Mouse (Mus musculus) C2C12 (cell line): ENCODE data around the gene 1700030J22Rik. TPM values are rescaled to one million over a fixed set of nuclear protein-coding genes. Genes with fewer than 3 reads are reported as not detected.

Experiments used
- H3K27me3 ChIP-seq: one replicate; pipeline ENCODE4 v1.6.1; 2011; ENCODE audit not compliant: control insufficient read depth, insufficient read depth, insufficient read length
- H3K36me3 ChIP-seq: one replicate; pipeline ENCODE4 v1.6.1; 2011; ENCODE audit not compliant: control insufficient read depth, insufficient read depth
- H3K4me3 ChIP-seq: one replicate; pipeline ENCODE4 v1.5.1; 2011; ENCODE audit warnings: mild to moderate bottlenecking, control low read depth; ENCODE audit not compliant: poor library complexity, insufficient read depth, severe bottlenecking
- H3K79me2 ChIP-seq: one replicate; pipeline ENCODE4 v1.6.1; 2011; ENCODE audit not compliant: control insufficient read depth, insufficient read depth
- H3K79me3 ChIP-seq: one replicate; pipeline ENCODE4 v1.6.1; 2011; ENCODE audit warnings: low read depth, control low read depth
- H3ac ChIP-seq: one replicate; pipeline ENCODE3; 2011; ENCODE audit warnings: low read depth; ENCODE audit not compliant: control insufficient read depth, insufficient read length
- CEBPB ChIP-seq: IDR thresholded peaks from one replicate; pipeline ENCODE4 v1.6.1; 2011; ENCODE audit warnings: low read depth, mild to moderate bottlenecking, control low read depth, moderate library complexity
- CTCF ChIP-seq: IDR thresholded peaks from one replicate; pipeline ENCODE4 v1.5.1; 2011; ENCODE audit not compliant: control insufficient read depth, insufficient read depth, insufficient read length
- FOSL1 ChIP-seq: IDR thresholded peaks from one replicate; pipeline ENCODE4 v1.8.0; 2011; ENCODE audit warnings: mild to moderate bottlenecking, low read length; ENCODE audit not compliant: poor library complexity, insufficient read depth, severe bottlenecking
- MAX ChIP-seq: IDR thresholded peaks from one replicate; pipeline ENCODE4 v1.6.1; 2011; ENCODE audit warnings: mild to moderate bottlenecking, control low read depth
- MYOD1 ChIP-seq: IDR thresholded peaks from one replicate; pipeline ENCODE4 v1.6.1; 2011; ENCODE audit warnings: low read depth; ENCODE audit not compliant: control insufficient read depth, insufficient read length
- MYOG ChIP-seq: IDR thresholded peaks from one replicate; pipeline ENCODE4 v1.6.1; 2011; ENCODE audit not compliant: control insufficient read depth, insufficient read length; ENCODE audit errors: extremely low read depth
- USF1 ChIP-seq: IDR thresholded peaks from one replicate; pipeline ENCODE4 v1.6.1; 2011; ENCODE audit warnings: low read depth, mild to moderate bottlenecking, control low read depth, moderate library complexity
- polyA plus RNA-seq: library from polyadenylated mRNA; unstranded; fragments of >200 nt; fragmentation: generic; extraction: Trizol; gene quantifications from one replicate; pipeline ENCODE4 v1.2.1, GENCODE M21; 2012; ENCODE audit warnings: missing spikeins

Gene 1700030J22Rik
- polyA plus RNA-seq, 1 experiment: 0.69 TPM

DNA sequence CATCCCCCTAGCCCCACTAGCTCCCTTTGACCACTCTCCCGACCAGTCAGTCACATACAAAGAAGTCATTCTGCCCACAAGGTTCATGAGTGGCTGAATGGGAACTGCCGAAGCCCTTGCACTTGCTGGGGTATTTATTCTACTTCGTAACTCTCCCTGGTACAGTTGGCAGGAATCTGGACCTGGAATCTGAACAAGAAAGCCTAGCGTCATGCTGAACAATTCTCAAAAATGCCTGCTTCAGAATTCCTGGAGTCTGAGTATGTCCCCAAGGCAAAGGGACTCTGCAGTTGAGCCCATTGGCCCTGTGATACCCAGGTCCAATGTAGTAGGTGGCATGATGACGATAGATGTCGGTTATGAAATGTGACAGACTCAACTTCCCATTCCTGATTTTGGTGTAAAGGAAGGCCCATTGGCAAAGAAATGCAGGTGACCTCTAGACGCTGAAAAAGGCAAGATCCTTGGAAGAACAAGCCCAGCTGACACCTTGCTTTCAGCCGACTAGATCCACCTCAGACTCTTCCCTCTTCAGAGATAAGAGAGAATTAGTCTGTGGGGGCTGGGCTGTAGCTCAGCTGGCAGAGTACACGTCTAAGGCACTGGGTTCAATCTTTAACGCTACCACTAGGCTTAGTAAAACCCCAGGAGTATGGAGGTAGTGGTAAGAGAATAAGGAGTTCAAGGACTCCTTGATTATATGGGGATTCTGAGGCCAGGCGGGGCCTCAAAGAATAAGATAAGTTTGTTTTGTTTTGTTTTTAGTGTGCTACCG is 36.3 kb downstream of the 1700030J22Rik start:
- no peak for TF ChIP-seq MYOG
- no peak for TF ChIP-seq MYOD1
- TF ChIP-seq CTCF: no peak
- H3K79me3 ChIP-seq: no peaks in the 10 kb centered on the region
- H3K79me2 ChIP-seq: peaks cover 13% of the 10 kb centered on the region
- H3K36me3 ChIP-seq: peaks cover 4% of the 10 kb centered on the region
- H3ac ChIP-seq: no peak overlapping the region
- H3K27me3 ChIP-seq: no peaks in the 10 kb centered on the region
- H3K4me3 ChIP-seq: no peak overlapping the region

GRCm38 (mm10) chr8:116935506-116935905 is 43.3 kb downstream of the 1700030J22Rik start:
- H3K36me3 ChIP-seq: peaks cover 63% of the 10 kb centered on the region
- TF ChIP-seq FOSL1 (no peak), MYOD1 (no peak), MYOG (no peak), USF1 (no peak), MAX (no peak), CTCF (no peak), CEBPB (no peak)
- H3K79me2 ChIP-seq: no peaks in the 10 kb centered on the region
- H3K4me3 ChIP-seq: no peak overlapping the region
- no peak overlapping the region for H3ac ChIP-seq
- no peaks in the 10 kb centered on the region for H3K79me3 ChIP-seq
- no peaks in the 10 kb centered on the region for H3K27me3 ChIP-seq

GRCm38 (mm10) chr8:116934976-116935375 is 43.8 kb downstream of the 1700030J22Rik start:
- Histone ChIP-seq H3K36me3 (peaks cover 65% of the 10 kb centered on the region), H3K4me3 (no peak overlapping the region), H3ac (no peak overlapping the region), H3K27me3 (no peaks in the 10 kb centered on the region), H3K79me3 (no peaks in the 10 kb centered on the region), H3K79me2 (no peaks in the 10 kb centered on the region)
- TF ChIP-seq MYOG (no peak), USF1 (no peak), MAX (no peak), FOSL1 (no peak), CEBPB (no peak), MYOD1 (no peak), CTCF (no peak)

- Histone ChIP-seq H3K79me3 (no peaks in the 10 kb centered on the region), H3K79me2 (no peaks in the 10 kb centered on the region), H3K4me3 (no peak overlapping the region), H3K27me3 (no peaks in the 10 kb centered on the region), H3K36me3 (peaks cover 52% of the 10 kb centered on the region), H3ac (no peak overlapping the region)
- TF ChIP-seq FOSL1 (no peak), CEBPB (no peak), USF1 (no peak), MYOD1 (no peak), MAX (no peak), CTCF (no peak), MYOG (no peak)
Measured at GRCm38 (mm10) chr8:116928588-116928987, 50.2 kb downstream of the 1700030J22Rik start.

DNA sequence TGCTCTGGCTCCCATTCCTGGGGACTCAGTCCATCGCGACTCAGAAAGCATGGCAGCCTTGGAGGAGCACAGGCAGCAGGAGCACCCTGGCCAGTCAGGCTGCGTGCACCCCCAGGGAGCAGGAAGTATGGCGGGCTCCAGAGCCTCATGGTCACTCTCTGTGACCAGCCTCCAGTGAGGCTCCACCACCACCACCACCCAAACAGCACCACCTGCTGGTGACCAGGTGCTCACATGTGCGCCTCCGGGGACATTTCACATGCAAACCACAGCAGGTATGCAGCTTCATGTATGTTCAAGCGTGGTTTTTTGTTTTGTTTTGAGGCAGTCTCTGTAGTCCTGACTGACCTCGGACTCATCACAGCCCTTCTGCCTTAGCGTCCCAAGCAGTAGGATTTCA is 50.9 kb downstream of the 1700030J22Rik start:
- TF ChIP-seq MYOD1 (no peak), CTCF (peak; percentile 56), MAX (peak; percentile 22), USF1 (no peak), CEBPB (no peak), FOSL1 (no peak), MYOG (no peak)
- H3ac ChIP-seq: no peak overlapping the region
- peaks cover 45% of the 10 kb centered on the region for H3K36me3 ChIP-seq
- H3K79me2 ChIP-seq: peaks cover 3% of the 10 kb centered on the region
- H3K27me3 ChIP-seq: no peaks in the 10 kb centered on the region
- H3K4me3 ChIP-seq: no peak overlapping the region
- H3K79me3 ChIP-seq: no peaks in the 10 kb centered on the region

DNA sequence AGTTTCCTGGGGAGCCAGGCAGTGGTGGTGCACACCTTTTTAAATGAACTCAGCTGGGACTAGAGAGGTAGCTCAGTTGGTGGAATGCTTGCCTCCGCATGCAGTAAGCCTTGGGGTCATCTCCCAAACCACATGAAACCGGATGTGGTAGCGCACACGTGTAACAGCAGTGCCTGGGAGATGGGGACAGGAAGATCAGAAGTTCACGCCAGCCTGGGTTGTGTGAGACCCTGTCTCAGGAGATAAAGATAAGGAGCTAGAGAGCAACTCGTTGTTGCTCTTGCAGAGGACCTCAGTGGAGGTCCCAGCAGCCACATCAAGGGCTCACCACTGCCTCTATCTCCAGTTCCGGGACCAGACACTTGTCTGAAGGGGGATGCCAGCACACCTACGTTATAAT is 55.2 kb downstream of the 1700030J22Rik start:
- H3K36me3 ChIP-seq: peaks cover 14% of the 10 kb centered on the region
- H3K79me3 ChIP-seq: peaks cover 5% of the 10 kb centered on the region
- TF ChIP-seq MYOD1: no peak
- TF ChIP-seq MYOG: no peak
- no peak for TF ChIP-seq CTCF
- H3ac ChIP-seq: no peak overlapping the region
- peaks cover 27% of the 10 kb centered on the region for H3K79me2 ChIP-seq
- no peaks in the 10 kb centered on the region for H3K27me3 ChIP-seq
- H3K4me3 ChIP-seq: no peak overlapping the region
